Mouse (Mus musculus): Measurements from ENCODE around the gene Klhl12.

GRCm38 (mm10) chr1:134495991-134496390 lies 40.7 kb downstream of the Klhl12 start:
- no peak for TF ChIP-seq CTCF (IDR thresholded peaks at IDR 0.05; ENCODE audit: borderline replicate concordance, control insufficient read depth, extremely low read depth, insufficient read depth, low read length, poor library complexity)
- no peak for TF ChIP-seq POLR2A (IDR thresholded peaks at IDR 0.05; ENCODE audit: control insufficient read depth, extremely low read depth, insufficient read depth, low read length, poor library complexity)

All from thymus, adult 2 months (tissue).